Mouse (Mus musculus): ENCODE data around the gene Ptma.

DNA sequence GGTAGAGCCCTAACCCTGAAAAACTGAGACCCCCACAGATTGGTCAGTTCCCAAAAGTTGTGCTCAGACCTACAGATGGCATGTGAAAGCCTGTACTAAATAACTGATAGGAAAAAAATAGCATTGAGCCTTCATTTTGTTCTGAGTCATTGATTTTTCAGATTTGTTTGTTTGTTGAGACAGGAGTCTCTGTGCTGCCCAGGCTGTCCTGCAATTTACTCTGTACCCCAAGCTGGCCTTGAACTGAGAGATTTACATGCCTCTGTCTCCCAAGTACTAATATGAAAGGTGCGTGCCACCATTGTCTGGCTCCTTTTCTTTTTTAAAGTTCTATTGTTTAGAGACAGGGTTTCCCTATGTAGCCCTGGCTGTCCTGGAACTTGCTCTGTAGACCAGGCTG lies 41.2 kb upstream of the Ptma start:
- TF ChIP-seq GATA1 (IDR thresholded peaks at IDR 0.05; ENCODE audit: borderline replicate concordance, low read length) (no peak), FLI1 (IDR thresholded peaks at IDR 0.05; ENCODE audit: low read length) (no peak)

All from megakaryocyte, embryonic 14.5 days (primary cell).